Mouse (Mus musculus): ENCODE results near the gene Gadl1.
"Not testable (repeated sequence)": the region's sequence is repeated elsewhere in the genome, so short reads cannot be mapped to it uniquely, and the experiment has no call there.

Gene Gadl1

DNA sequence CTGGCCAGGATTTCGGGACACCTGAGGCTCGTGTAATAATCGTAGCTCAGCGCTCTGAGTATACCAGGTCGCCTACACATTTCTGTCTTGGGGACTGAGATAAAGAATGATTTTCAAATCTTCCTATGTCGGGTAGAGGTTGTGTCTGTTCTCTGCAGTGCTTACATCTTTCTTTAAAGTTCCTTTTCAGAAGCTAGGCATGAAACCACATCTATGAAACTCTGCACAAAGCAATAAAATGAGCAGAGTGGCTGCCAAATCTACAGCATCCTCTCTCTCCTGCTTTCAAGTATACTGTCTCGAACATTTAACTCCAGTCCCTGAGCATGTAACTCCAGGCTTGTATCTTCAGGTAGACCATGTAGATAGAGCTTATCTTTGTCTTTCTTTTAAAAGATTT, 109.3 kb downstream of the Gadl1 start:
- no peak for DNase-seq (ENCODE audit: low spot score in 2 of 2)

GRCm38 (mm10) chr9:116025371-116025770, 116.1 kb downstream of the Gadl1 start:
- no peak for DNase-seq (ENCODE audit: low spot score in 2 of 2)

DNA sequence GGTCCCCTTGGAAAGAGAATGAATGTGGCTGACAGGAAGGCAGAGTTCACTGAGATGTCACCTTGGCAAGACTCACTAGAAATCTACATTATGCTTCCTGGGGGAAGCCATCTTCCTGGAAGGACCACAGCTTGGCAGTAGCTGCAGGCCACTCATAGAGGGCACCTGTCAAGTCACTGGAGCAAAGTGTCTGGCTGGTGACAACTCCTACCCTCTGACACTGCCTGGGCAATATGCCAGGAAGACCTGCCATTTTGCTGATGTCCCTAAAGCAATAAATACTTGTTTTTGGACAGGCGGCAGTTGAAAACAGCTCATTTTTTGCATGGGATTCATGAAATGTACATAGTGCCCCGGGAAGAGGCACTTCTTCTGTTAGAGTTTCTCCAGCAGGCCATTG, 119.8 kb downstream of the Gadl1 start:
- no peak for DNase-seq (ENCODE audit: low spot score in 2 of 2)

GRCm38 (mm10) chr9:116032711-116033110, 123.5 kb downstream of the Gadl1 start:
- DNase-seq (ENCODE audit: low spot score in 2 of 2): no peak

GRCm38 (mm10) chr9:116038275-116038674, 129.0 kb downstream of the Gadl1 start:
- DNase-seq (ENCODE audit: low spot score in 2 of 2): no peak

DNA sequence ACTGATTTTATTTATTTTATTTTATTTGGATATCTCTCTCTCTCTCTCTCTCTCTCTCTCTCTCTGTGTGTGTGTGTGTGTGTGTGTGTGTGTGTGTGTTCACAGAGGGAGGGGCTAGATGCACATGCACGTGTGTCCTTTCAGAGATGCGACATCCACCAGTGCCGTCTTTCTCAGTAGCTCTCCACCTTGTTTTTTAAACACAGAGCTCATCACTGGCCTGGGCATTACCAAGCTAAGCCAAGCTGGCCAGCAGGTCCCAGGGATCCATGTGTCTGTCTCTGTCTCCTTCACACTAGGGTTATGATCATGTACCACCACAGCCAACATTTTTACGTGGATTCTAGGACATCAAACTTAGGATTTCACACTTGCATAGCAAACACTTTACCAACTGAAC, 130.7 kb downstream of the Gadl1 start:
- DNase-seq (ENCODE audit: low spot score in 2 of 2): no peak

DNA sequence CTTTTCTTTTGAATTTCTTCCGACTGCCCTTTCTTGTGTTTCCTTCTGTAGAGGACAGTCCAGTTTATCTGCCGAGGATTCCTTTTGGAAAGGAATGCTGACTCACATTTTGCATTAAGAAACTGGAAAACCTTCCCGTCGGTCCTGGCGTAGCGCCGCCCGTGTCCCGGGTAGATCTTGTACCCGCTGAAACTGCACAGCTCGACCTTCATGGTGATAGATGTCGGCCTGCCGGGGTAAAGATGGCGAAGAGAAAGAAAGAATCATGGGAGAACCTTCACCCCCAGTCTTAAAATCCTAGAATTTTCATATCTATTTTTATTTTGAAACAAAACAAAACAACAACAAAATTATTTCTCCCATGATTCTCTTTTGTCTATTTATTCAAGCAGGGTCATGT, 131.6 kb downstream of the Gadl1 start:
- DNase-seq (ENCODE audit: low spot score in 2 of 2): not testable (repeated sequence)

DNA sequence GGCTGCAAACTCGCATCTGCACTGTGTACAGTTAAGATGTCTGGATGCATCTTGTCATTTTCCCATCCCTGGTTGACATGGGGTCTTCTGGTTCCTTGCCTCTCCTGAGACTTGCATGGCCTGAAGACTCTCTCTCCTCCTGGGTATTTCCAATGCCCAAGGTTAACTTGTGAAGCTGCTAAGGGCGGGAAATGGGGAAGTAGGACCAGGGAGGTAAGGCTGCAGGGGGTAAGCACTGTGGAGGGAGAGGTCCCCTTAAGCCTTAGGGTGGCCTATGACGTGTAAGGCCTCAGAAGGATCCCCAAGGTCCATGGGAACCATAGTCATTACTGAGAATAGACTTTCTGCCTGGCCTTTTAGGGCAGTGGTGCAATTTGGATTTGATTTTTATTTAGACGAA, 132.1 kb downstream of the Gadl1 start:
- no peak for DNase-seq (ENCODE audit: low spot score in 2 of 2)

DNA sequence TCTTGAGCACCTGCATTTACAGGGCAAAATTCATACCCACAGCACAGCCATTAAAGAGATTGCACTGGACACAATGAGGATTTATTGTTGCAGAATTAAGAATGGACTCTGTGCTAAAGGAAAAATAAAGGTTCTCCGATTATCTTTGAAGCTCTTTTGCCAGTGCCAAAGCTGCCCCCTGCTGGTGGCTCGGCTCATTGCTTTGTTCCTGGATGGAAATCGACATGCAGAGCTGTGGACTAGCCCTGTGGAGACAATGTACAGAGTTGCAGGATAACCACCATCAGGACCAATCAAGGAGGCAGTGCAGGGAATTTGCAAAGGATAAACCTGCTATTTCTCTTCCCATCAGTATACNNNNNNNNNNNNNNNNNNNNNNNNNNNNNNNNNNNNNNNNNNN, 132.5 kb downstream of the Gadl1 start:
- DNase-seq (ENCODE audit: low spot score in 2 of 2): peak; percentile 56 to 85

DNA sequence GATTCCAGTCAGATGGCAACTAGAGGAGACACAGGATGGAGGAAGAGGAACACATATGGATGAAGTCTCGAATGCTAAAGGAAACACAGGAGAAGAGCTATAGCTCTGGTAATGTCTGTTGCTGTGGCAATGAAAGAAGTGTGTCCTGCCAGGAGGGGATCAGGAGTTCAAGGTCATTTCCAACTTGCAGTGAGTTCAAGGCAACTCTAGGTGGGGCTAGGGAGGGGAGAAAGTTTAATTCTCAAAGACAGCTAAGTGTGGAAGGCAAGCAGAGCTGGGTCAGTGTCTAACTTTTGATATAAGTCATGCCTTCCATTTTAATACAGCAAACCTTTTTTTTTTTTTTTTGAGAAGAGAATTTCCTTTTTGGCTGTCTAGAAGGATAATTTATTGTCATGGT, 140.7 kb downstream of the Gadl1 start:
- DNase-seq (ENCODE audit: low spot score in 2 of 2): no peak

GRCm38 (mm10) chr9:116053976-116054375, 144.7 kb downstream of the Gadl1 start:
- DNase-seq (ENCODE audit: low spot score in 2 of 2): no peak

DNA sequence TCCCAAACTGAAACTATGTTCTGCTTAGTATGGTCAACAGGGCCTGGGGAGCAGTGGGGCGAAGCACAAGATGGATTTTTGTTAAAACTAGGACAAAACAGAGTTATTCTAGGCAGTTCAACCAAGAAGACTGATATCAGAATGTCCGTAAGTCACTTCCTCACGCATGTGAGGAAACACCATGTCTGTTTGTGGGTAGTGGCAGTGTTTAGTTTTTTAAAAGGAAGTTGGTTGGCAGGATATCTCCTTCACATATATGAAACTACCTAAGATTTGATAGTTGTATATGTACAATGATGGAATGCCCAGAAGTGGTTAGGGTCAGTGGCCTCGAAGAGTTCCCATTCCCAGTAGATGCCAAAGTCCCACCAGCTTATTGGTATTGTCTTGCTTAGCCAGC, 149.2 kb downstream of the Gadl1 start:
- no peak for DNase-seq (ENCODE audit: low spot score in 2 of 2)

- no peak for DNase-seq (ENCODE audit: low spot score in 2 of 2)
These were observed 149.9 kb downstream of the Gadl1 start for GRCm38 (mm10) chr9:116059156-116059555.

GRCm38 (mm10) chr9:116060691-116061090, 151.4 kb downstream of the Gadl1 start:
- DNase-seq (ENCODE audit: low spot score in 2 of 2): no peak

DNA sequence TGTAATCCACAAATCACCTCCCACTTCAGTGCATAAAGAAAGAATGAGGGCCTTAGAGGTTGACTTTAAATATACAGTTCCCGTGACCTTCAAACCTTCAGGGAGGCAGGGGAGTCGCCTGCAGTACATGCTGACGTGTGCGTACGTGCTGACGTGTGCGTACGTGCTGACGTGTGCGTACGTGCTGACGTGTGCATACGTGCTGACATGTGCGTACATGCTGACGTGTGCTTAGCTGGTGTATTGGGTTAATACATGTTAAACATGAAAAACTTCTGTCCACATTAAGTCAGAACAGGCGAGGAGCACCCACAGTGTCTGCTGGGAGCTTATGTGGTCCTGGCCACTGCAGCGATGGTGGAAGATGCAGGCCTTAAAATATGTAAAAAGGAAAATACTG, 155.5 kb downstream of the Gadl1 start:
- DNase-seq (ENCODE audit: low spot score in 2 of 2): no peak

GRCm38 (mm10) chr9:116071561-116071960, 162.3 kb downstream of the Gadl1 start:
- DNase-seq (ENCODE audit: low spot score in 2 of 2): not testable (repeated sequence)

DNA sequence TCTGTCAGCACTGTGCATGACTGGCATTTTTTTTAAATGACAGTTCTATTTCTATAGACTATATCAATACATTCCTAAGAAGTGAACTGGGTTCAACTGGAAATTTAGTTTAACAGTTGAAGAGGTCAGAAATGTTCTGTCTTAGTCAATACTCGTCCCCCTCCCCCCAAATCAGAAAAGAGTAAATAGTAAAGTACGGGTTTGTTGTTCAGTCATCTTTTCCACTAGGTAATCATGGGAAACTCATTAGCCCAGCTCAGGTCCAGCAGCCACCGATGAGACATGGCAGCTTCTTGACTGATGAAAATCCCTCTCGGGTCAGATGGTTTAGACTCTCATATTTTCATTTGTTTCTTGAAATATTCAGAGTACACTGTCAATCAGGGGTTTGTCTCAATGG, 166.9 kb downstream of the Gadl1 start:
- DNase-seq (ENCODE audit: low spot score in 2 of 2): no peak

DNA sequence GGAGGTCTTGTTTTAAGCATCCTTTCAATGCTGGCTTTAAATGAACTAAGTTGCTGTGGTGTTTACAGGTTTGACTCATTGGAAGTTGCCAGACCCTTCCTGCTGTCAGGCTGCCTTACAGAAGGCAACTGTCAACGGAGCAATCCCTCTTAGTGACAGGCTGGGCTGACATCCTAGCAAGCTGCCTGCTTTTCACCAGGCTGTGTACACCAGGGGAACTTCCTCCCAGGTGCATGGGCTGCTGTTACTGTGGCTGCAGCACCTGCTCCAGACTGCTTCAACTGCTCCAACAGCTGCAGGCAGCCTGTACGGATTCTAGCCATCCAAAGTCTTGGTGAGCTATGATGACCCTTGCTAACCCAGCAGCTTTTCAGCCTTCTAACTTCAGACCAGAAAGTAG, 167.7 kb downstream of the Gadl1 start:
- DNase-seq (ENCODE audit: low spot score in 2 of 2): no peak

GRCm38 (mm10) chr9:116077419-116077818, 168.2 kb downstream of the Gadl1 start:
- DNase-seq (ENCODE audit: low spot score in 2 of 2): no peak

DNA sequence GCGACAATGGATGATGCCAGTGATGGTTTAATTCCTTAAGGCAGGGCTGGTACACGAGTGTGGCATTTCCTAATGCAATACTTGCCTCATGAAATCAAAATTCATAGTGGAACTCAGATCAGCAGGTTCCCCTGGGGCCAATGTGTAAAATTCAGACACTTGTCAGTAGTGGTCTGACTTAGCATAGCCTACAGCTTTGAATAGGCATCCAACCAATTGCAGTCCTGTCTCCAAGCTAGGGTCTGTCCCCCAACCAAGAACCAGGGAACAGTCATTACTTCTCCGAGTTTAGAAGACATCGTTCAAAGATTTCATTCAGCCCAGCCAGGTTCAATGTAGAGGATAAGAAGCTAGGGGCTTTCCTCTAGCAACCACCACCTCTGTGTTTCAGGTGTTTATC, 172.5 kb downstream of the Gadl1 start:
- DNase-seq (ENCODE audit: low spot score in 2 of 2): no peak

GRCm38 (mm10) chr9:116083300-116083699, 174.0 kb downstream of the Gadl1 start:
- DNase-seq (ENCODE audit: low spot score in 2 of 2): no peak

- no peak for DNase-seq (ENCODE audit: low spot score in 2 of 2)
These were observed 174.6 kb downstream of the Gadl1 start for GRCm38 (mm10) chr9:116083726-116084323.

DNA sequence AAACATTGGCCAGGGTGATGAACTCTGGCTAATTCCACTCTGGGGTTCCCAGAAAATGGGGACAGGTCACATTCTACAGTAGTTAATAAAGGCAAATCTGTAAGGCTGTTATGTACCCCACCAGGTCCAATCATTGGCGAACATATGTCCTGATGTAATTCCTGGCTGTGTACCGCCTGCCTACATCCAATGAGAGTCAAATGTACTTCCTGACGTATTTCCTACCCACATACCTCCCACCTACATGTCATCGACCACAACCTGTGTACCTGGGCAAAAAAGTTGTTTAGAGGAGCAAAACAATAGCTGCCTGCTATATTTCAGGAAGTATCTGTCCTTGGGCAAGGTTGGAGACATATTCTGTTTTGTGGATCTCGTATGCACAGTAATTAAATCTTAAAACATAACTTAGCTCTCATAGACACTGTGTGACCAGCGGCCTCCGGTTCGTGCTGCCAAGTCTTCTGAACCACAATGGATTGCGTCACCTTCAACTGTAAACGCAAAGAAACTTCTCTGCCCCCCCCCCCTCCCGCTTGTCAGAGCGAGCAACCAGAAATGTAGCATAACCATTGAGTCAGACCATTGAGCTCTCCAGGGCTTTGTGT, 175.2 kb downstream of the Gadl1 start:
- no peak for DNase-seq (ENCODE audit: low spot score in 2 of 2)

DNA sequence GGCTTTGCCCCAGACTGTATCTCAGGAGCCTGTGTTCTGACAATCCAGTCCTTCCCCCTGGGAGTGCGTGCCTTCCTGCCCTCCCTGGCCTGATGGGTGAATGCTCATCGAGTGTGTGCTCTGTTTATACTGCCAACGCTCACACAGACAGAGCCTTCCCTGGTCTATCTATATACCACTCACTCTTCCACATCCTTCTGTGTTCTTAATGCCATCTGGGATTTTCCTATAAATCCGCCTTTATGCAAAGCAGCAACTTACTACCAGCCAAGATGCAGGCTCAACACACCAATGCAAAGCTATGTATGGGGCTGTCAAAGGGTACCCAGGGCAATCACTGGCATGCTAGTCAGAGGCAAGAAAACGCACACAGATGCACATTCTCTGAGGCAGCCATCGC, 176.7 kb downstream of the Gadl1 start:
- DNase-seq (ENCODE audit: low spot score in 2 of 2): no peak
